ENCODE assay signal across 16 mouse cellular contexts in genomic region chr6:124592186-124592700, GRCm38 (mm10). TPM values are rescaled to one million over a fixed set of nuclear protein-coding genes. Genes with fewer than 3 reads are reported as not detected.
A peak's percentile ranks its signal among the peaks of the same experiment; 100 is the strongest.
DNase-seq lines count a peak whose midpoint lies in the region; ATAC-seq and TF ChIP-seq lines count a peak whose summit lies in the region.
"Had no signal": no experiment of that assay in that cellular context is flagged by ENCODE, and none has a peak within 500 bp of the region (broad histone marks: within the 10 kb centered on the region; RNA-seq: fewer than 3 reads in every experiment).

No protein-coding gene starts in this region.

- H3K9me3 ChIP-seq in forebrain, postnatal 0 days (ENCODE audit: low read length), result no peaks in the 10 kb centered on the region
- H3K9me3 ChIP-seq in forebrain, embryonic 12.5 days, result no peaks in the 10 kb centered on the region
- H3K9me3 ChIP-seq: limb, embryonic 13.5 days; lung, embryonic 15.5 days; neural tube, embryonic 12.5 days had no signal

- no peak for TF ChIP-seq CTCF in forebrain, postnatal 0 days (IDR thresholded peaks at IDR 0.05; ENCODE audit: low read depth)
- TF ChIP-seq CTCF in left cerebral cortex, adult 2 months (IDR thresholded peaks at IDR 0.05), result peak; percentile 4; the same call in 1 of the 2 replicates

- H3K9ac ChIP-seq in forebrain, postnatal 0 days, result no peak overlapping the region
- H3K9ac ChIP-seq in forebrain, embryonic 12.5 days, result no peak overlapping the region
- H3K9ac ChIP-seq: hindbrain, embryonic 12.5 days; limb, embryonic 13.5 days; lung, embryonic 15.5 days; neural tube, embryonic 12.5 days had no signal

- H3K36me3 ChIP-seq in forebrain, postnatal 0 days (ENCODE audit: insufficient read depth), result no peaks in the 10 kb centered on the region
- no peaks in the 10 kb centered on the region for H3K36me3 ChIP-seq in forebrain, embryonic 12.5 days (replicated peaks)
- H3K36me3 ChIP-seq: hindbrain, embryonic 12.5 days; limb, embryonic 13.5 days; lung, embryonic 15.5 days; neural tube, embryonic 12.5 days had no signal

- no peak overlapping the region for H3K27ac ChIP-seq in forebrain, postnatal 0 days (ENCODE audit: low read depth, low read length)
- no peak overlapping the region for H3K27ac ChIP-seq in forebrain, embryonic 12.5 days
- H3K27ac ChIP-seq in left cerebral cortex, adult 2 months, result no peak overlapping the region
- H3K27ac ChIP-seq: gastrocnemius, adult 2 months; hindbrain, embryonic 12.5 days; limb, embryonic 13.5 days; lung, embryonic 15.5 days; neural tube, embryonic 12.5 days had no signal

- H3K4me2 ChIP-seq in forebrain, postnatal 0 days (ENCODE audit: low read depth), result no peak overlapping the region
- no peak overlapping the region for H3K4me2 ChIP-seq in forebrain, embryonic 12.5 days
- H3K4me2 ChIP-seq: hindbrain, embryonic 12.5 days; limb, embryonic 13.5 days; lung, embryonic 15.5 days; neural tube, embryonic 12.5 days had no signal

- H3K27me3 ChIP-seq in forebrain, postnatal 0 days (ENCODE audit: insufficient read depth, low read length), result no peaks in the 10 kb centered on the region
- no peaks in the 10 kb centered on the region for H3K27me3 ChIP-seq in forebrain, embryonic 12.5 days
- H3K27me3 ChIP-seq: hindbrain, embryonic 12.5 days; limb, embryonic 13.5 days; lung, embryonic 15.5 days; neural tube, embryonic 12.5 days had no signal

- no peak for ATAC-seq in forebrain, postnatal 0 days
- ATAC-seq in forebrain, embryonic 12.5 days (ENCODE audit: low FRiP score), result no peak
- ATAC-seq: CD4-positive, CD25-positive, alpha-beta regulatory T cell, adult 4 months had no signal

- intact Hi-C loops in left cerebral cortex, adult 2 months (cut with DNase I), result no loop called here

- DNase-seq in forebrain, postnatal 0 days, result peak; percentile 0
- peak in 1 of 2 experiments; percentile 8 for DNase-seq in left cerebral cortex, adult 2 months (ENCODE audit: extremely low spot score in 1 of 2, low spot score in 2 of 2)
- no peak for DNase-seq in left cerebral cortex, adult 18-20 months (ENCODE audit: low spot score in 2 of 2)
- peak; percentile 35 for DNase-seq in adrenal gland, adult 8-10 months
- peak; percentile 9 to 32 for DNase-seq in cerebellum, postnatal 36 days
- no peak for DNase-seq in layer of hippocampus, adult 11-12 months (ENCODE audit: low spot score)
- no peak for DNase-seq in right cerebral cortex, postnatal 4 days
- DNase-seq: gastrocnemius, adult 2 months; midbrain, embryonic 14.5 days; thymus, postnatal 25 days had no signal

- H3K4me1 ChIP-seq in forebrain, postnatal 0 days (ENCODE audit: insufficient read depth), result no peaks in the 10 kb centered on the region
- H3K4me1 ChIP-seq in forebrain, embryonic 12.5 days, result no peaks in the 10 kb centered on the region
- H3K4me1 ChIP-seq: hindbrain, embryonic 12.5 days; limb, embryonic 13.5 days; lung, embryonic 15.5 days; neural tube, embryonic 12.5 days had no signal

- H3K4me3 ChIP-seq in forebrain, postnatal 0 days (ENCODE audit: low read depth, low read length), result no peak overlapping the region
- no peak overlapping the region for H3K4me3 ChIP-seq in forebrain, embryonic 12.5 days (replicated peaks)
- H3K4me3 ChIP-seq in left cerebral cortex, adult 2 months, result no peak overlapping the region
- H3K4me3 ChIP-seq: gastrocnemius, adult 2 months; hindbrain, embryonic 12.5 days; limb, embryonic 13.5 days; lung, embryonic 15.5 days; neural tube, embryonic 12.5 days had no signal

- 59% methylated on average over 4 of the region's 4 CpGs for WGBS in forebrain, postnatal 0 days
- 90% methylated on average over 4 of the region's 4 CpGs for WGBS in forebrain, embryonic 12.5 days

RNA-seq across cellular contexts. Expression of gene C1rb, which starts 22.1 kb away (rescaled TPM):
- total RNA-seq in forebrain, postnatal 0 days (2014; rRNA removed), result not detected in 2 replicates
- polyA plus RNA-seq in forebrain, postnatal 0 days (2015; fragmentation: Nextera tagmentation; extraction: Ambion mirVana), result not detected in 2 replicates
- polyA plus RNA-seq in forebrain, embryonic 12.5 days (2016; fragmentation: Nextera tagmentation; extraction: Ambion mirVana), result not detected in 2 replicates
- under 1 TPM; 0.14 to 0.20 TPM for total RNA-seq in left cerebral cortex, adult 2 months (2021)
- under 1 TPM; 0.30 to 0.44 TPM for total RNA-seq in left cerebral cortex, adult 18-20 months (2021)
- 10 to 100 TPM in 2 of 4 experiments, 1 to 10 TPM in 2; 5.9 to 19.1 (median 12.4) TPM for total RNA-seq in adrenal gland, adult 8-10 months (2022)
- polyA plus RNA-seq: CD4-positive, CD25-positive, alpha-beta regulatory T cell, adult 4 months; hindbrain, embryonic 12.5 days; limb, embryonic 13.5 days; lung, embryonic 15.5 days; midbrain, embryonic 14.5 days; neural tube, embryonic 12.5 days had no signal

RNA-seq across cellular contexts. Expression of gene C1s2, which starts 43.6 kb away (rescaled TPM):
- total RNA-seq in forebrain, postnatal 0 days (2014; rRNA removed), result 0.15 and 0.19 TPM in 2 replicates
- polyA plus RNA-seq in forebrain, postnatal 0 days (2015; fragmentation: Nextera tagmentation; extraction: Ambion mirVana), result 0.17 and 0.18 TPM in 2 replicates
- 0.08 TPM in 2 replicates for polyA plus RNA-seq in forebrain, embryonic 12.5 days (2016; fragmentation: Nextera tagmentation; extraction: Ambion mirVana)
- total RNA-seq in left cerebral cortex, adult 2 months (2021), result under 1 TPM; 0.23 to 0.36 TPM
- under 1 TPM; 0.14 to 0.28 TPM for total RNA-seq in left cerebral cortex, adult 18-20 months (2021)
- 1 to 10 TPM; 1.8 to 4.1 (median 3.0) TPM for total RNA-seq in adrenal gland, adult 8-10 months (2022)
- polyA plus RNA-seq: CD4-positive, CD25-positive, alpha-beta regulatory T cell, adult 4 months; hindbrain, embryonic 12.5 days; limb, embryonic 13.5 days had no signal

RNA-seq across cellular contexts. Expression of gene C1s1, which starts 50.1 kb away (rescaled TPM):
- 1.9 and 2.9 TPM in 2 replicates for total RNA-seq in forebrain, postnatal 0 days (2014; rRNA removed)
- 0.67 and 0.83 TPM in 2 replicates for polyA plus RNA-seq in forebrain, postnatal 0 days (2015; fragmentation: Nextera tagmentation; extraction: Ambion mirVana)
- 0.18 and 0.28 TPM in 2 replicates for polyA plus RNA-seq in forebrain, embryonic 12.5 days (2016; fragmentation: Nextera tagmentation; extraction: Ambion mirVana)
- 1 to 10 TPM; 1.2 to 1.5 TPM for total RNA-seq in left cerebral cortex, adult 2 months (2021)
- total RNA-seq in left cerebral cortex, adult 18-20 months (2021), result 1 to 10 TPM; 1.5 to 1.8 TPM
- 100 to 1,000 TPM in 1 of 4 experiments, 10 to 100 TPM in 3; 46.9 to 107 (median 72.7) TPM for total RNA-seq in adrenal gland, adult 8-10 months (2022)
- polyA plus RNA-seq: CD4-positive, CD25-positive, alpha-beta regulatory T cell, adult 4 months had no signal

Comparison
In these comparisons a context has a peak if more than half of its experiments do, and no peak if none do; other contexts are left out.
1. DNase-seq: peak in forebrain, postnatal 0 days (single experiment), adrenal gland, adult 8-10 months (single experiment) and cerebellum, postnatal 36 days (2 of 2); none in left cerebral cortex, adult 18-20 months (0 of 2), layer of hippocampus, adult 11-12 months (single experiment) and right cerebral cortex, postnatal 4 days (single experiment).
2. RNA of gene C1s1, which starts 50.1 kb away (total RNA-seq): 46.9 to 107 TPM in adrenal gland, adult 8-10 months; 1.9 to 2.9 TPM in forebrain, postnatal 0 days, 1.5 to 1.8 TPM in left cerebral cortex, adult 18-20 months and 1.2 to 1.5 TPM in left cerebral cortex, adult 2 months; every median in the first group is over 10 times any median in the second.